Mouse (Mus musculus): Measurements from ENCODE around the gene Bmp6. TPM values are rescaled to one million over a fixed set of nuclear protein-coding genes. Genes with fewer than 3 reads are reported as not detected.

Bmp6 gene
- polyA plus RNA-seq, 1 experiment from 2014 or later = 2.1 TPM

DNA sequence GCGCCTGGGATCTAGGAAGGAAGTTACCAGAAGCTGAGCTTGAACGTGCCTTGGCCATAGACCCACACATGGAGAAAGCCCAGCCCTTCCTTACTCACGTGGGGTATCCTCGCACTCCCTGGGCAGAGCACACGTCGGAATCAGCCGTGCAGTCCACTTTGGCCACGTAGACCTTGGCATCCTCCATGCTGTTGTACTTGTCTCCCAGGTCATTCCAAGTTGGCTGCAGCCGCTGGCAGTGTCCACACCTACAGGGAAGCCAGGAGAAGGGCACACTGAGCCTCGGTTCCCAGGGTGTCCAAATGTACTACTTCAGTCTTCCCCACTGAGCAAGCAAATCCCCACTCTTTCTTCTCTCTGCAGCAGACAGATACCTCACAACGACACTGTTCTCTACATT, 178.3 kb downstream of the Bmp6 start:
- WGBS = 85% methylated on average over 11 of the region's 11 CpGs
- ATAC-seq (ENCODE audit: insufficient read depth, low FRiP score, low read depth) = no peak
- H3K9ac ChIP-seq = no peak overlapping the region
- H3K4me1 ChIP-seq = peaks cover 16% of the 10 kb centered on the region; the same call in 1 of the 2 replicates
- no peak overlapping the region for H3K4me3 ChIP-seq (replicated peaks)
- peaks cover 34% of the 10 kb centered on the region for H3K36me3 ChIP-seq
- no peak overlapping the region for H3K27ac ChIP-seq
- H3K9me3 ChIP-seq = no peaks in the 10 kb centered on the region
- no peak overlapping the region for H3K4me2 ChIP-seq
- H3K27me3 ChIP-seq (replicated peaks) = no peaks in the 10 kb centered on the region

GRCm38 (mm10) chr13:38525261-38525660, 180.4 kb downstream of the Bmp6 start:
- H3K4me1 ChIP-seq = peaks cover 21% of the 10 kb centered on the region
- no peak overlapping the region for H3K4me2 ChIP-seq
- H3K36me3 ChIP-seq = peaks cover 19% of the 10 kb centered on the region; the same call in 1 of the 2 replicates
- no peaks in the 10 kb centered on the region for H3K9me3 ChIP-seq
- no peak for ATAC-seq (ENCODE audit: insufficient read depth, low FRiP score, low read depth)
- H3K27ac ChIP-seq = no peak overlapping the region
- no peaks in the 10 kb centered on the region for H3K27me3 ChIP-seq (replicated peaks)
- 69% methylated on average over 3 of the region's 3 CpGs for WGBS
- H3K4me3 ChIP-seq (replicated peaks) = no peak overlapping the region
- H3K9ac ChIP-seq = no peak overlapping the region

GRCm38 (mm10) chr13:38526116-38526515, 181.2 kb downstream of the Bmp6 start:
- WGBS = 61% methylated on average over 2 of the region's 2 CpGs
- H3K27me3 ChIP-seq (replicated peaks) = no peaks in the 10 kb centered on the region
- H3K9me3 ChIP-seq = no peaks in the 10 kb centered on the region
- peaks cover 17% of the 10 kb centered on the region; the same call in 1 of the 2 replicates for H3K36me3 ChIP-seq
- H3K4me2 ChIP-seq = peak overlapping the region; percentile 83
- H3K27ac ChIP-seq = no peak overlapping the region
- no peak for ATAC-seq (ENCODE audit: insufficient read depth, low FRiP score, low read depth)
- no peak overlapping the region for H3K9ac ChIP-seq
- peak overlapping the region; percentile 97; the same call in 1 of the 2 replicates for H3K4me3 ChIP-seq (replicated peaks)
- H3K4me1 ChIP-seq = peaks cover 21% of the 10 kb centered on the region

DNA sequence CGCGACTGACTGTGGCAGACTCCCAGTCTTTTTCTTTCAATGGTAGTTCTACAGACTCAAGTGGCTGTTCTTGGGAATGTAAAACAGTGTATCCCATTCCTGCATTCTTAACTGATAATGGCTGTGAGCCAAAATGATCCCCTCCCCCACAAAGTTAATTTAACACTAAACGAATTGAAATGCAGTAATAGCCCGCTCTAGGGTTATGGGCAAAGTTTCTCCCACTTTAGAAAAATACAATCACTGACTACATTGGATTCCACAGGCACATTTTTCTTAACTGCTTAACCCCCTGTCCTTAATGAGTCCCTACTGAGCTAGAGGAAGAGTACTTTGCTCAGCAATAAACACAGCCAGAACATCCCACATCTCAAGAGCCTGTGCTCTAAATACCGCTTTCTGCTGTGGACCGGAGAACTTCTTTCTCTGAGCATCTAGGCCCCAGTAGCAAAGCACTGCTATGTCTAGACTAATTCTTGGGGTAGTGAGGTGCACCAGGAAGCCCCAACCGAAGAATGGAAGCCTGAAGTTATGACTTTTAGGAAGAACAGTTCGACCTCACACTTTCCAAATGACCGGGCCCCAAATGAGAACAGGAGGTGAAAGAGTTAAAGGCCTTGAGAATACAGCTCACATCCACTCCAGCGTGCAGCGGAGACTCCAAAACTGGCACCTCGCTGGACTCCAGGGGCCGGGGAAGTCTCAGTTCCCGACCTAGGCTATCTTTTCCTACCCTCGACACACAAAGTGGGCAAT, 182.3 kb downstream of the Bmp6 start:
- 7% methylated on average over 15 of the region's 15 CpGs for WGBS
- H3K4me2 ChIP-seq = peak overlapping the region; percentile 83
- peak overlapping the region; percentile 97 for H3K4me3 ChIP-seq (replicated peaks)
- 0 out of 2 replicates have a peak, but pooled peaks cover 6% of the 10 kb centered on the region for H3K36me3 ChIP-seq
- H3K4me1 ChIP-seq = peaks cover 21% of the 10 kb centered on the region
- no peak for ATAC-seq (ENCODE audit: insufficient read depth, low FRiP score, low read depth)
- peak overlapping the region; percentile 95 for H3K27ac ChIP-seq
- H3K9me3 ChIP-seq = no peaks in the 10 kb centered on the region
- peak overlapping the region; percentile 92 for H3K9ac ChIP-seq
- no peaks in the 10 kb centered on the region for H3K27me3 ChIP-seq (replicated peaks)

DNA sequence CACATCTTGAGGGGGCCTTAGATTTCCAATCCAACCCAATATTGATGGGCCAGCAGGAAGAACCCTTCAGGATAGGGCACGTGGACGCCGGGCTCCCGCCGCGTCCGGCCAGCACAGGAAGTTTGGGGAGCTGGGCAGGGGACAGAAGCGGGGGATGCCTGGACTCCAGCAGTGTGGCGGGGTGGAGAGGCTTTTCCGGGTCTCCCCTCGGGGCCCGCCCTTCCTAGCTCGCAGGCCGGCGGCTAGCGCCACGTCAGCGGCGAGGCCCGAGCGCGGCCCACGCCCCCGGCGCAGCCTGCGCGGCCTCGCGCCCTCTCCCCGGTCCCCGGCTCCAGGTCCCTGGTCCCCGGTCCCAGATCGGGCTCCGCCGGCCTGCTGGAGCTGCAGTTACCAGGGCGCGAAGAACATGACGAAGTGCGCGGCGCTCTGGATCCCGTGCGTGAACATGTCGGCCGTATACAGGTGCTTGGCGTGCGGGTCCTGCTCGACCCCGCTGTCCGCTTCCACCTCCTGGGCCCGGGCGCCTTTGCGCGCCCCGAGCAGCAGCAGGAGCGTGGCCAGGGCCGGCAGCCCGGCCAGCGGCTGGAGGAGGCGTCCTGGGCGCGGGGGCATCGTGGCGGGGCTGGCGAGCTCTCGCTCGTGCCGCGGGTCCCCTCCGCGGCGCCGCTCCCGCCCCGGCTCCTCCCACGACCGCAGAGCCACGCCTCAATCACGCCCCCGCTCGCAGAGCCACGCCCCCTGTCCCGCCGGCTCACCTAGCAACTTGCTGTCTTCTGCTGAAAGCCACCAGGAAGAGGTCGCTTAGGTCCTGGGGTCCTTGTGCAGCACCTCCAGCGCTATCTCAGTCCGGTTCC, 183.1 kb downstream of the Bmp6 start:
- WGBS = under 1% methylated on average over 77 of the region's 87 CpGs
- H3K9me3 ChIP-seq = no peaks in the 10 kb centered on the region
- peak; percentile 92 for ATAC-seq (ENCODE audit: insufficient read depth, low FRiP score, low read depth)
- H3K4me2 ChIP-seq = peak overlapping the region; percentile 83
- H3K9ac ChIP-seq = peak overlapping the region; percentile 92
- peaks cover 19% of the 10 kb centered on the region for H3K4me1 ChIP-seq
- 0 out of 2 replicates have a peak, but pooled peaks cover 4% of the 10 kb centered on the region for H3K36me3 ChIP-seq
- H3K27ac ChIP-seq = peak overlapping the region; percentile 95
- H3K4me3 ChIP-seq (replicated peaks) = peak overlapping the region; percentile 97
- H3K27me3 ChIP-seq (replicated peaks) = no peaks in the 10 kb centered on the region

DNA sequence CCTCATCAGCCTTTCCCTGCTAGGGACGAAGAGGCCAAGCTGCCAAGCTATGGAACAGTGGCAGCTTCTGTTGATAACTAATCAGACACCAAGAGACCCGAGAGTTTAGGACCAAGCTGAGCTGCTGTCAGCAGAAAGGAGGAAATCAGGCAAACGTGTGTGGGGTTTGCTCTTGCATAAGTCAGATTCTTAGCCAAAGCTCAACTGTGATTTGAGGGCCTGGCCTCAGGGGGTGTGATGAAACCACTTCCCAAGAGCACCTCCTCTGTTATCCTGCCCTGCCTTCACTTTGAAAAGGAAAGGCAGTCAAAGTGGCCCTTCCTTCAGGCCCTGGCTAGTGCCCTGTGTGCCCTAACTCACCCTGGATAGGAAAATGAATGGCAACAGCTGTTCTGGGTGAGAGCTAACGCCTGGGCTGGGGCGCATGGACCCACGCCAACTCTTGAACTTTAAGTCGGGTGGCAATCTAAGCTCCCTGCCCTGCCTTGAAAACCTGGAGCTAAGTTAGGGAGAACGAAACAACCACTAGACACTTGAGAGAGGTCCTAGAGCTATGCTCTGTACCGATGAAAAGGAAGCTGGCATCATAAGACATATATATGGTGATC, 183.9 kb downstream of the Bmp6 start, which contains the start of gene Txndc5:
Txndc5 (minus strand) TSS at position 138 of the 608 bp plus-strand sequence.
- H3K9me3 ChIP-seq = no peaks in the 10 kb centered on the region
- 51% methylated on average over 9 of the region's 9 CpGs for WGBS
- H3K9ac ChIP-seq = peak within 1 kb of the TSS; percentile 92
- H3K4me3 ChIP-seq (replicated peaks) = peak within 1 kb of the TSS; percentile 97
- H3K27ac ChIP-seq = peak within 1 kb of the TSS; percentile 95
- H3K36me3 ChIP-seq = no peaks in the 10 kb centered on the region
- peaks cover 17% of the 10 kb centered on the region for H3K4me1 ChIP-seq
- ATAC-seq (ENCODE audit: insufficient read depth, low FRiP score, low read depth) = no peak
- no peaks in the 10 kb centered on the region; the same call in 1 of the 2 replicates for H3K27me3 ChIP-seq (replicated peaks)
- H3K4me2 ChIP-seq = peak within 1 kb of the TSS; percentile 83

- Histone ChIP-seq H3K4me1 (peaks cover 20% of the 10 kb centered on the region), H3K36me3 (no peaks in the 10 kb centered on the region), H3K9ac (no peak overlapping the region), H3K4me2 (no peak overlapping the region), H3K27me3 (replicated peaks) (no peaks in the 10 kb centered on the region; the same call in 1 of the 2 replicates), H3K9me3 (no peaks in the 10 kb centered on the region), H3K27ac (no peak overlapping the region), H3K4me3 (replicated peaks) (no peak overlapping the region)
- 84% methylated on average over 6 of the region's 6 CpGs for WGBS
- ATAC-seq (ENCODE audit: insufficient read depth, low FRiP score, low read depth) = no peak
Measured at GRCm38 (mm10) chr13:38529576-38529975, 184.7 kb downstream of the Bmp6 start.

DNA sequence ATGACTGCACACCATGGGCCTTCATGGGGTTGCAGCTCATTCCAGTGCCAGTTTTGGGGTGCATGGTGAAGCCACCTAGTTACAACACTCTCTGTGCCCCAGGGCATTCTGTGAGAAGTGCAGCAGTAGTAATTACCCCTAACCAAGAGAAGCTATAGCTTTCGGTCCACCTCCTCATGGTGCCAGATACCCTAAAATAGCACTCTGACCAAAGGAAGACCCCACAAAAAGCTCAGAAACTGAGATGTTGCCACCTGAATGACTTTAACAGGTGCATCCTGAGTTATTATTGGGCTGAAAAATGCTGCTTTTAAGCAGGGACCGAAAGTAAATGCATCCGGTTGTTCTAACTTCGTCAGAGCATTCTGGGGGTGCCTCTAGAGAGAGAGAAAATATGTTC, 186.6 kb downstream of the Bmp6 start:
- H3K36me3 ChIP-seq = no peaks in the 10 kb centered on the region
- 92% methylated on average over 4 of the region's 4 CpGs for WGBS

DNA sequence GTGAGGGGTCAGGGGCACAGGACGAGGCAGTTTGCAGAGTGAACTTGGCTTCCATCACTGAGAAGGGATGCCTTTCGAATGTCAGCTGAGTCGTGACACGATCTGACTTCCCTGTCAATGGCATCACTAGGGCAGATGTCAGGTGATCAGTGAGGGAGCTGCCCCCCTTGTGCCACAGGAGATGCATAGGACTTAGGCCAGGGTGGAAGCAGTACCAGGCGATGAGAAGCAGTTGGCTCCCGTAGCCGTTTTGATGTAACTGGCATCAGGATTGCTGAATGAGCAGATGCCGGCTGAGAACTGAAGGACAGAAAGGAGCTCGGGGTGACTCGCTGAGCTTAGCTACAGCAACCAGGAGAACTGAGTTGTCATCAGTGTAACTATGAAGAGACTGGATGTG, 188.6 kb downstream of the Bmp6 start:
- H3K36me3 ChIP-seq = no peaks in the 10 kb centered on the region
- H3K9ac ChIP-seq = no peak overlapping the region
- H3K4me3 ChIP-seq (replicated peaks) = no peak overlapping the region
- WGBS = 81% methylated on average over 10 of the region's 10 CpGs
- H3K27me3 ChIP-seq (replicated peaks) = no peaks in the 10 kb centered on the region; the same call in 1 of the 2 replicates
- no peak for ATAC-seq (ENCODE audit: insufficient read depth, low FRiP score, low read depth)
- no peaks in the 10 kb centered on the region for H3K9me3 ChIP-seq
- H3K4me1 ChIP-seq = peaks cover 7% of the 10 kb centered on the region; the same call in 1 of the 2 replicates
- no peak overlapping the region for H3K27ac ChIP-seq
- no peak overlapping the region for H3K4me2 ChIP-seq

More for the DNA sequence above, 186.6 kb downstream of the Bmp6 start:
- no peak for ATAC-seq (ENCODE audit: insufficient read depth, low FRiP score, low read depth)
- H3K9me3 ChIP-seq = no peaks in the 10 kb centered on the region
- H3K4me2 ChIP-seq = no peak overlapping the region
- no peaks in the 10 kb centered on the region; the same call in 1 of the 2 replicates for H3K27me3 ChIP-seq (replicated peaks)
- peaks cover 12% of the 10 kb centered on the region for H3K4me1 ChIP-seq
- no peak overlapping the region for H3K4me3 ChIP-seq (replicated peaks)
- H3K27ac ChIP-seq = no peak overlapping the region
- no peak overlapping the region for H3K9ac ChIP-seq

DNA sequence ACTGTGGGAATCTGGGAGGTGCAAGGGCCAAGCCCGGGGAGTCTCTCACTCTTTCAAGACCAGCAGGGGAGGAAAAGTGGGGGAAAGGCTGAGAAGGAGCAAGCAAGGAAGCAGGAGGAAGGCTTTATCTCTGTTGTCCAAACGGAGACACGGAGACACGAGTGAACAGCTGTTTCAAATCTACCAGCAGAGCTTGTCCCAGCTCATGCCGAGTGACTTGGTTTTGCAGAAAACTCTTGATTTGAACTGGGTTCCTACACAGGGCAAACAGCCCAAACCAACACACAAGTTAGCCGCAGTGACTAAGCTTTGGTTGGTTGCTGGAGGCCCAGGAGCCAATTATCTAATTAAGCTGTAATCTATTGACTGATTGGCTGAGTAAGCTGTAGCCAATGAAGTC, 189.1 kb downstream of the Bmp6 start:
- 19% methylated on average over 6 of the region's 6 CpGs for WGBS
- ATAC-seq (ENCODE audit: insufficient read depth, low FRiP score, low read depth) = no peak

DNA sequence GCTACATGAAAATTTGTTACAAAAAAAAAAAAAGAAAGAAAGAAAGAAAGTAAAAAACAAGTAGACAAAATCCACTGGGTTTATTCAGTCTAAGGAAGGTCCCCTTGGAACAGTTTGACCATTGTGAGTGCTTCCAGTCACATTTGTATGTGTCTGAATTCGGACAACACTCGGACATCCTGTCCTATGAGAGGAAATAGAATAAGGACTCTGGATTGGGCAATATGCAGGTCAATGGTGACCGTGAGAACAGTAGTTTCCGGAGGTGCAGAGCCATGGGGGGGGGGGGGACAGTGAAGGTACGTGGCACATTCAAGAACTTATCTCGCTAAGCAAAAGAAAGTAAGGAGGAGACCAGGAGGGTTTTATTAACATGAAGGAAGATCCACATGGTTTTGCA, 189.8 kb downstream of the Bmp6 start:
- 0 out of 2 replicates have a peak, but pooled peaks cover 4% of the 10 kb centered on the region for H3K4me1 ChIP-seq
- WGBS = 81% methylated on average over 6 of the region's 6 CpGs
- ATAC-seq (ENCODE audit: insufficient read depth, low FRiP score, low read depth) = no peak
- H3K27me3 ChIP-seq (replicated peaks) = no peaks in the 10 kb centered on the region; the same call in 1 of the 2 replicates
- no peak overlapping the region for H3K9ac ChIP-seq
- no peaks in the 10 kb centered on the region for H3K36me3 ChIP-seq
- H3K27ac ChIP-seq = no peak overlapping the region
- H3K9me3 ChIP-seq = no peaks in the 10 kb centered on the region
- no peak overlapping the region for H3K4me3 ChIP-seq (replicated peaks)
- no peak overlapping the region for H3K4me2 ChIP-seq

More for the DNA sequence above, 189.1 kb downstream of the Bmp6 start:
- Histone ChIP-seq H3K9ac (no peak overlapping the region), H3K27ac (no peak overlapping the region), H3K4me2 (no peak overlapping the region), H3K4me1 (0 out of 2 replicates have a peak, but pooled peaks cover 4% of the 10 kb centered on the region), H3K4me3 (replicated peaks) (no peak overlapping the region), H3K9me3 (no peaks in the 10 kb centered on the region), H3K27me3 (replicated peaks) (no peaks in the 10 kb centered on the region; the same call in 1 of the 2 replicates), H3K36me3 (no peaks in the 10 kb centered on the region)

Measured in stomach, embryonic 15.5 days (tissue).